Mouse (Mus musculus): Measurements from ENCODE around the gene Kcnh1. TPM values are rescaled to one million over a fixed set of nuclear protein-coding genes. Genes with fewer than 3 reads are reported as not detected.

The Kcnh1 gene
- polyA plus RNA-seq, 1 experiment from 2014 or later = 1.4 TPM

- WGBS = 59% methylated on average over 7 of the region's 7 CpGs
Measured at GRCm38 (mm10) chr1:192544901-192545300, 354.3 kb downstream of the Kcnh1 start.

DNA sequence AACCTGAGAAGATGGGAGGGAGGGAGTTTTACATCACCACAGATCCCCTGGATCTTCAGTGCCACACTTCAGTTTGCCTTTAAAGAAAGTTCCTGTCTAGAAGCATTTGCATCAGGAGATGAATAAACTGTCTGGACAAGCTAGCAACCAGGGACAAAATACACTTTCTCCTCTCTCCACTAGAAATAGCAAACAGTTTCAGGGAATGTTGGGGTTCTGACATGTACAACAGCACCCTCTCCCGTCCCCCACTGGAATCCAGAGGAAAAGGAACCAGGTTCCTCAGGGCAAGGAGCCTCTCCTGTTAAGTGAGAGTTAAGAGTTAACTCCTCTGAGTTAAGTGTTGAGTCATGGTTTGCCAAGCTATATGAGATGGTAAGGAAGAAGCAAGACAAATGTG lies 356.3 kb downstream of the Kcnh1 start:
- no peak for ATAC-seq (ENCODE audit: borderline replicate concordance, extremely low read depth, low FRiP score, low TSS enrichment)
- no peaks in the 10 kb centered on the region for H3K36me3 ChIP-seq
- H3K9me3 ChIP-seq = no peaks in the 10 kb centered on the region
- no peaks in the 10 kb centered on the region for H3K27me3 ChIP-seq
- H3K9ac ChIP-seq = no peak overlapping the region
- H3K4me2 ChIP-seq = no peak overlapping the region
- no peak overlapping the region for H3K27ac ChIP-seq
- H3K4me3 ChIP-seq = no peak overlapping the region
- H3K4me1 ChIP-seq = no peaks in the 10 kb centered on the region
- WGBS = 16% methylated on average over 1 of the region's 1 CpGs

More at GRCm38 (mm10) chr1:192544901-192545300, 354.3 kb downstream of the Kcnh1 start:
- no peaks in the 10 kb centered on the region for H3K9me3 ChIP-seq
- no peaks in the 10 kb centered on the region for H3K4me1 ChIP-seq
- H3K36me3 ChIP-seq = no peaks in the 10 kb centered on the region
- no peak overlapping the region for H3K4me3 ChIP-seq
- H3K9ac ChIP-seq = no peak overlapping the region
- no peaks in the 10 kb centered on the region for H3K27me3 ChIP-seq
- no peak for ATAC-seq (ENCODE audit: borderline replicate concordance, extremely low read depth, low FRiP score, low TSS enrichment)
- H3K27ac ChIP-seq = no peak overlapping the region
- no peak overlapping the region for H3K4me2 ChIP-seq

DNA sequence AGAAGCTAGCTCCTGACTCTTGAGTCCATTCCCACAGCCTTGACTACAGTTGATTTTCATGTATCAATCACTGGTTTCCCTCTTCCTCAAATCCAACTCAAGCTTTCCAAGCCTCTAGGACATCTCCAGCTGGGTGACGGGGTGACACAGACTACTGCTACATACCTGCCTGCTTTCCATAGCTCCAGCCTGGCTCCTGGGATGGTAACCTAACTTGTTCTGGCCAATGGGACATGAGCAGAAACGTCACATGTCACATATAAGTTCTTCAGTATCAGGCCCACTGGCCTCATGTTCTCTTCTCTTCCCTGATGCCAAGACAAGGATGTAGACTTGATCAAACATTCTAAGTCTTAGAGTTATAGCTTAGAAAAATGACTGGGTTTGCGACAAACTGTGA lies 360.0 kb downstream of the Kcnh1 start:
- Histone ChIP-seq H3K4me3 (no peak overlapping the region), H3K27ac (no peak overlapping the region), H3K27me3 (no peaks in the 10 kb centered on the region), H3K9me3 (no peaks in the 10 kb centered on the region), H3K4me2 (no peak overlapping the region), H3K9ac (no peak overlapping the region), H3K36me3 (no peaks in the 10 kb centered on the region), H3K4me1 (no peaks in the 10 kb centered on the region)
- 79% methylated on average over 3 of the region's 3 CpGs for WGBS
- ATAC-seq (ENCODE audit: borderline replicate concordance, extremely low read depth, low FRiP score, low TSS enrichment) = no peak

DNA sequence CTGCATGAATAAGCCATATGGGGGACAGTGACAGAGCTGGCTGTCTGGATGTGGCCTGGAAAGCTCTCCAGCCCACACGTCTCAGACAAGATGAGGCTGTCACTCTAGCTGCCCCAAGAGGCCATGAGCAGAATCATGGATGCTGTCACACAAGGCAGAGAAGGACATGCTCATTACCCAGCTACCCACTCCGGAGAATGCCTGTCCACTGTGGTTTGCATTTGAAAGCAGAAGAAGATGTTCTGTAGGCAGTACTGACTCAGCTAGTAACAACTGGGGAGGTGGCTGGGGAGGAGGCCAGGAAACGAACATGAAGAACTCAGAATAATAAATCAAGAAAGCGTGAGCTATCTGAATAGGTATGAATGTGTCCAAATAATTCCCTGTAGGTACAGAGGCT lies 364.9 kb downstream of the Kcnh1 start:
- no peak for ATAC-seq (ENCODE audit: borderline replicate concordance, extremely low read depth, low FRiP score, low TSS enrichment)
- no peaks in the 10 kb centered on the region for H3K36me3 ChIP-seq
- H3K4me1 ChIP-seq = no peaks in the 10 kb centered on the region
- no peak overlapping the region for H3K9ac ChIP-seq
- H3K27me3 ChIP-seq = no peaks in the 10 kb centered on the region
- no peak overlapping the region for H3K27ac ChIP-seq
- WGBS = 57% methylated on average over 4 of the region's 4 CpGs
- no peak overlapping the region for H3K4me2 ChIP-seq
- H3K4me3 ChIP-seq = no peak overlapping the region
- no peaks in the 10 kb centered on the region for H3K9me3 ChIP-seq

DNA sequence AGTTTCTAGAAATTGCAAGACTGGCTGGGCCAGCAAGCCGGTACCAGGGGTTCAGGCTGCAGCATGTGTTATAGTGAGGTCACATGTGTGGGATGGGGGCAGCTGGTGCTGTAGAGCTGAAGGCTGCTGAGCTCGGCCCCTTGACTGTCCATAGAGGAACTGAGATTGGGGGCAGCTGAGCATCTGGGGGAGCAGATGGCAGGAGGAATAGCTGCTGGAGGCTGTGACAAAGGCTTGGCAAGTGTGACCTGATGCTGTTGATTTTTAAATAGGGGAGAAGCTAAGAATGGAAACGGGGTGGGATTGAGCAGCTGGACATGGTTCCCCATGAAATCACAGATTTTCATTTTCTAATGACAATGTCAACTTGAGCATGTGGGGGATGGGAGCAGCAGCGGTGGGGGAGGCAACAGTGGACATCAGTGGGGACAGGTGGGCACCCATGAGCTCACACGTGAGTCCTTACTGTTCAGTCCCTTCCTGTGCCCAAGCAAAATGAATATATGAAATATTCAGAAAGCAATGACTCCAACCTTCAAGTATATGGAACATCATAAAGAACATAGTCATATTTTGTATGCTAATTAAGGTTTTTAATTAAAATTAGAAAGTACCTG lies 367.5 kb downstream of the Kcnh1 start:
- no peak overlapping the region for H3K9ac ChIP-seq
- WGBS = 61% methylated on average over 5 of the region's 5 CpGs
- no peak overlapping the region for H3K27ac ChIP-seq
- no peaks in the 10 kb centered on the region for H3K4me1 ChIP-seq
- H3K9me3 ChIP-seq = no peaks in the 10 kb centered on the region
- no peak overlapping the region for H3K4me3 ChIP-seq
- ATAC-seq (ENCODE audit: borderline replicate concordance, extremely low read depth, low FRiP score, low TSS enrichment) = no peak
- no peaks in the 10 kb centered on the region for H3K27me3 ChIP-seq
- H3K36me3 ChIP-seq = no peaks in the 10 kb centered on the region
- no peak overlapping the region for H3K4me2 ChIP-seq

DNA sequence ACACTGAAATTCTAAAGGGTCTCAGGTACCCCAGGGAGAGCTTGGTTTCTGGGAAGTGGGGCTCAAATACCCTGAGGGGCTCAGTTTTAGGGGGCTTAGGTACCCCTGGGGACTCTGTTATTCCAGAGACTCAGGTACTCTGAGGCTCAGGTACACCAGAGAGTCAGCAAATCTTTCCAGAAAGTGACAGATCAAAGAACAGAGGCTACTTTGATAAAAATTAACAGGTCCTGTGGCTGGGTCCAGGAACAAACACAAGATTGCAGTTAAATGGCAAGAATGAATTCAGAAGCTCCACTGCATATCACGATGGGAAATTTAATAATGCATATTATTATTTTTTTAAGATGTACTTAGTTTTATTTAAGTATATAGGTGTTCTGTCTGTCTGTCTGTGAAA lies 368.8 kb downstream of the Kcnh1 start:
- no peak for ATAC-seq (ENCODE audit: borderline replicate concordance, extremely low read depth, low FRiP score, low TSS enrichment)
- no peaks in the 10 kb centered on the region for H3K27me3 ChIP-seq
- no peak overlapping the region for H3K4me2 ChIP-seq
- no peak overlapping the region for H3K4me3 ChIP-seq
- H3K27ac ChIP-seq = no peak overlapping the region
- no peak overlapping the region for H3K9ac ChIP-seq
- no peaks in the 10 kb centered on the region for H3K4me1 ChIP-seq
- WGBS = 76% methylated on average over 1 of the region's 1 CpGs
- no peaks in the 10 kb centered on the region for H3K9me3 ChIP-seq
- no peaks in the 10 kb centered on the region for H3K36me3 ChIP-seq

Other genes with a start within 250 kb of the Kcnh1 start
- gene Rd3, start 213.4 kb upstream of the Kcnh1 start, polyA plus RNA-seq (2015; fragmentation: Nextera tagmentation; extraction: Ambion mirVana) = 1.3 and 2.8 TPM in 2 replicates
- 22.0 and 22.4 TPM in 2 replicates for gene Traf5, start 98.2 kb upstream of the Kcnh1 start, polyA plus RNA-seq (2015; fragmentation: Nextera tagmentation; extraction: Ambion mirVana)
- gene Rcor3, start 52.7 kb upstream of the Kcnh1 start, polyA plus RNA-seq (2015; fragmentation: Nextera tagmentation; extraction: Ambion mirVana) = 26.8 and 29.3 TPM in 2 replicates

Data from lung, embryonic 15.5 days (tissue).